Mouse (Mus musculus): ENCODE results near the gene Cbx2.

The Cbx2 gene

DNA sequence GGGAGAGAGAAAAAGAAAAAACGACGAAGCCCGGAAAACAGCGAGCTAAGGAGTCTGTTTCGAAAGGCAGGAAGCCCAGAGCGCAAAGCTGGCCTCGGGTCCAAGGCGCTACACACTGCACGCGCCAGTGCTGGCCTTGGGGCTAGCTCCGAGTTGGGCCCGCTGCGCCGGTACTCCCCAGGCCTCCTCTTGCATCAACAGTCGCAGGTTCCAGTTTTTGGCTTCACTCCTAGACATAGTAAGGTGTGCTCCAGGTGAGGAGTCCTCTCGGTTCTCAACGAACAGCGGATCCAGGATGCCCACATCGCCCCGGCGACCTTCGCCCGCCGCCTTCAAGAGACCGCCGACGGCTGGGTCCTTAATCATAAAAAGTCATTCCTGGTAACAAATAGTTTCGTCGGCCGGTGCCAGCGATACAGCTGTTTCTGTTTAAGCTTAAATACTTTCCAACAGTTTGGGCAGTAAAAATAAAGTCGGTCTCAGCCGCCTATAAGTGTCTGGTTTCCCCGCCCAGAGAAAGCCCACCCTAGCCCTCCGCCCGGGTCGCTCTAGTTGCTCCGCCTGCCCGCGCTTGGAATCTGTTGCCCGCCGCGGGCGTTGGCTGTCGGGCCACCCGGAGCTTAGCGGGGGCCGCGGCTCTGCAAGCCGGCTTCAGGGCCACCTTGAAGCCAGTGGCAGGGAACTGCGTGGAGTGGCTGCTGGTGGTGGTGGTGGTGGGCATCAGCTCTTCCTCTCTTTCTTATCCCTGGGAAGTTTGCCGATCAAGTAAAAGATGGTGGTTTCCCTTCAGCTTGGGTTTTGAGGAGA, 19.9 kb downstream of the Cbx2 start:
- DNase-seq (ENCODE audit: low spot score in 2 of 2): no peak

DNA sequence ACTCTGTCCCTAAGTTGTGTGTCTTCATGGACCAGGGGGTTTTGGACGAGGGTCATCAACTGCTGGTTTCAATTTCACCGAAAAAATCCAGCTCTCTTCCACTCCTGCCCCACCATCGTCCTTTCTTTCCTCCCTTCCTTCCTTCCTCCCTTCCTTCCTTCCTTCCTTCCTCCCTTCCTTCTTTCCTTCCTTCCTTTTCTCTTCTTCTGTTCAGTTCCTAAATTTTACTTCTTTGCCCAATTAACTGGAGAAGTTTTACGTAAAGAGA, 20.4 kb downstream of the Cbx2 start:
- DNase-seq (ENCODE audit: low spot score in 2 of 2): no peak

DNA sequence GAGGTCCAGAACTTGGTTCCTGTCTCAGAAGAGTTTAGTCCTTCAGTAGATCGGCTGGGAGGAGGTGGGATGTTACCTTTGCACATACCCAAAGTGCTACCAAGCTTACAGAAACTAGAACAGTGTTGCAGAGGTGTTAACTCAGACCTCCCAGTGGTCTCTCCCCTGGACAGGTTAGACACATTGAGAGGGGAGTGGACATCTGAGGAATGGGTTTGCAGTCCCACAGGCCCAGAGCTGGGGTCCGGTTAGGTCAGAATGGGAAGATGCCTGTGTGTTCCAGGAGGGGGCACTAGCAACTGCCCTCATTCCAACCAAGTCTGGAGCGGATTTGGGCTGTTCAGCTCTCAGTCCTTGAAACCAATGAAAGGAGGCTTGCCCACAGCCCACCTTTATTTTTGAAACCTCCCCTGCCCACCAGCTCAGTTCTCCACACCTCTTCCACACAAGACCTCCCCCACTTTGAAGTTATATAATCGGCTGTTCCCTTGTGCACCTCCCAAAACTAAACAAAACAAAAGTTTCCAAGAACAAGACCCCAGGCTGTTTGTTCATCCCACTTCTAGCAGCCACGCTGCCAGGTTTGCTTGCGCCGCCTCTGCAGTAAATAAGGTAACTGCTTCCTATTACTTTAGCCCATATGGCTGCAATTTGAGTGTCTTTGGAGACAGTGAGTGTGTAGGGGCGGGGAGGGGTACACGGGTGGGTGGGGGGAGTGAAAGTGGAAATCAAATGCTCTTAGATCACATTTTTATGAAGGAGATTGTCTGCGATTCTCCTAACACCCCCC, 21.2 kb downstream of the Cbx2 start:
- DNase-seq (ENCODE audit: low spot score in 2 of 2): no peak

DNA sequence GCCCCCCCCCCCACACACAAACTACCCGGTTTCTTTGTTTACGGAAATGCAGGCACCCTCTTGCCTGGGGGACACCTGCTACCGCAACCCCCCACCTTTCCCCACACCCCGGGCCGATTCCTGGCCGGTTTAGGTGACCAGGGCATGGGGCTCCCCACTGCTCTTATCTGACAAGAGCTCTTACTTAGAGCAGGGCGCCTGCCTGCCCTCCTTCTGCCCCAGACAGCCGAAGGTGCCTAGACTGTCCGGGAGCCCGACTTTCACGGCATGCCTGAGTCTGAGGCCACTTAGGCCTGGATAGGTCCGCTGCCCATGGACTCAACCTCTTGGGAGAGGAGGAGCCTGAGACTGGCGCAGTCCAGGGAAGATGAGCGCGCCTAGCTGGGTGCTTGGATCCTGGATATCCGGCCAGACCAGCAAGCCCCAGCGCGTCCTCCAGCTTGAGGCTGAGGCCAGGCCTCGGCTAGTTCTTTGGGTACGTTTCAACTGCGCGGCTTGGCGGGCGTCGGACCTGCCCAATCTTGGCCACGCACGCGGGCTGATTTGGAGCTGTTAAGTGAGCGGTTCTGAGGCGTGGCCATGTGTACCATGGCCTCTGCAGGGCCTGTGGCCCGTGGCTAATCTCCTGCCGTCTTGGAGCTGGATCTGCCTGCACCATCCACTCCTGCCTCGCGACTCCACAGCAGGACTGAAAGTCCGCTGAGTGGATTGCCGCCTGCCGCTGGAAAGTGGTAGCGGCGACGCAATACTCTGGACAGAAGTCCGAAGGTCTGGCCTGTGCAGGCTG, 22.0 kb downstream of the Cbx2 start:
- DNase-seq (ENCODE audit: low spot score in 2 of 2): no peak

DNA sequence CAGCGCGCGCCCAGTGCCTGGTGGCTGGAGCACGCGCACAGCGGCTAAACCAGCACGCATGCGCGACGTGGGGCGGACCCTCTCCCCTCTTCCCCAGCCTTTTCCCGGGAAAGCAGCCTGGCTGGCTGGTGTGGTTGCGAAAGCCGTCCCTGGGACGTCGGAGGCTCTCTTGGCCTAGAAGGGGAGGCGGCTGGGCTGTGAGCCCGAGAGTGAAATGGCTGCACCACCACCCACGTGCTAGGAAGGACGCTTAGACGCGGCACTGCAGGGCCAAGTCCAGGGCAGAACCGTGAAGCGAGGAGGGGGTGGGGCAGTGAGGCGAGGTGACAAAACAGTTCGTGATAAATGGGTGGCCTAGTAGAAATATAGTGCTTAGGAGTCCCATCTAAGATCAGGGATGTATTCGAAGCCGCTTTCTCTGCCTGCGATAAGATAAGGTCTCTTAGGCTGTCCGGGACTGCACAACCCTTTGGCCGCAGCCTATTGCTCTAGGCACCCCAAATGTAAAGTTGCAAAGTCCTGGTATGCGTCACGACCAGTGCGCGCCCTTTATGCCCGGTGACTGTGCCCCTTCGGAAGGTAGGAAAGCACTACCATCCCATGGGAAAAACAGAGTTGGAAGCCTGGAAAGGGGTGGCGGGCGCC, 24.0 kb downstream of the Cbx2 start:
- no peak for DNase-seq (ENCODE audit: low spot score in 2 of 2)

DNA sequence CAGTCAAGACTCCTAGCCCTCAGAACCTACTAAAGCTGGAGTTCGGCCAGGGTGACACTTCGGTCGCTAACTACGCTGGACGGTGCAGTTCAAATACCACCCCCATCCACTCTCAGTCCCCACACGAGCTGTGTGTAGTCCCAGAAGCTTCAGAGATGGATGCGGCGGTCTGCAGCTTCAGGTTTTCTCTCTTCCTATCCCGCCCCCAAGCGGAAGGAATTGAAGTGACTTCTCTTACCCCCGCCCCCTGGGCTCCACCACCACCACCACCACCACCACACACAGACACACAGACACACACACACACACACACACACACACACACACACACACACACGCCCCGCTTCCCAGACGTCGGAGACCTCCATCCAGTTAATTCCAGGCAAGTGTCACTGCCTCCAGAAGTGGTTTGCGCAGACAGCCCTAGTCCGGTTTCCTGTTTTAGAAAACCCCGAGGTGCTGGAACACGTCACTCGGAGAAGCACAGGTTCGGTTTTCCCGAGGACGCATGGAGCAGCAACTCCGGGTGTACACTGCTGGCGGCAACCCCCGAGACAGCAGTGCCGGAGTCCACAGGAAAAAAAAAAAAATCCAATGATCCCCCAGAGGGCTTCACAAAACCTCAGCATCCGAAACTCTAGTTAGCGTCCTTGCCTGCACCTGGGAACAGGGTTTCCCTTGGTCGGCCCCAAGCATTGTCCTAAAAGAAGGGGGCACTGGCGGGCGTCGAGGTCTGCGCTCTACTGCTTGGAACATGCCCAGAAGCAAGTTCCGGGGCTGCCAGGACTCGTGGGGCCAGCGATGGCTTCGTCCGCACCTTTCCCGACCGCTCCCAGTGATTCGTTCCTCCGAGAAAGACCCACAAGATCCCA, 24.7 kb downstream of the Cbx2 start:
- no peak for DNase-seq (ENCODE audit: low spot score in 2 of 2)

DNA sequence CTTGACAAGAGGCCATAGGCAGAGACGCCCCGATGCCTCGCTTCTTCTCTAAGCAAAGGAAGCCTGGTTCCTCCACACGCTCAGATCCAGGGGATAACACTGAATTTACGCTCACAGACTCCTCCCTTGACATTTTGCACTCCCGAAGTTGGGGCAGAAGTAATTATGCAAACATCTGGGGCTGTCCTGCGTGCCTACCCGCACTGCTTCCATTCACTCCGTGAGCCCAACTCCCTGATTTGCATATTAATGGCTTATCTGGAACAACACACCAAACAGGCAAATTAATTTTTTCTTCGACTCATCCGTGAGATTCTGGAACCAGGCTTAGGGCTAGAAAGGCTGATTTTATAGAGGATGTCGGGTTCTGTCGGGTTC, 25.4 kb downstream of the Cbx2 start:
- DNase-seq (ENCODE audit: low spot score in 2 of 2): no peak

DNA sequence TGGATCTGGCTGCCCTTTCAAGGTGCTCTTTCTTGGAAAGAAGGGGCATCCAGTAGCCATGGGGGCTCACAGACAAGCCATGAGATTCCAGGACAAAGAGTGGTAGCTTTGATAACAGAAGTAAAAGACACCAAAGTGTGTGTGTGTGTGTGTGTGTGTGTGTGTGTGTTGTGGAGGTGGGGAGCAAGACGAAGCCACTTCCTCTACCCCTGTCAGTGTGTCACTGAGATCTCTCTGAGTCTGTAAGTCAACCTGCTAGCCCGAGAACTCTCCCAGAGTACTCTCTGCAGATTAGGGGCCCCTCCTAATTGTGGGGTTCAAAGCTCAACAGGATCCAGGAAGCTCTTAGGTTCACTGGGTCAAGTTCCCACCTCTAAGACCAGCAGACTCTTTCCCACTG, 27.6 kb downstream of the Cbx2 start:
- no peak for DNase-seq (ENCODE audit: low spot score in 2 of 2)

DNA sequence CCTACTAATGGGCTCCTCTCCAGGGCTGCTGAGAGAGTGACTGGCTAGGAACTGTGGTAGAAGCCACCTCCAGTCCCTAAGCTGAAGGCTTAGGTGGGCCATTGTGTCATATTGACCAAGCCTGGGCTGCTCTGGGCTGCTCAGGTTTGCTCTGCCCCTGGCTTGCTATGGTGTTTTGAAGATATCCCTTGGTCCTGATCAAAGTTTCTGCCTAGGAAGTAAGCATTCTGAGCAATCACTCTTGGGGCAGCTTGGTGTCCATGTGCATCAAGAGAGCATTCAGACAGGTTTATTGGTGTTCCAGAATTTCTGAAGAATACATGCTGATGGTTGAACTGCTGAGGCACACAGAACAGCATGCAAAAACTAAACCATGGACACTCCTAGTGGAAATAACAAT, 28.7 kb downstream of the Cbx2 start:
- DNase-seq (ENCODE audit: low spot score in 2 of 2): no peak

DNA sequence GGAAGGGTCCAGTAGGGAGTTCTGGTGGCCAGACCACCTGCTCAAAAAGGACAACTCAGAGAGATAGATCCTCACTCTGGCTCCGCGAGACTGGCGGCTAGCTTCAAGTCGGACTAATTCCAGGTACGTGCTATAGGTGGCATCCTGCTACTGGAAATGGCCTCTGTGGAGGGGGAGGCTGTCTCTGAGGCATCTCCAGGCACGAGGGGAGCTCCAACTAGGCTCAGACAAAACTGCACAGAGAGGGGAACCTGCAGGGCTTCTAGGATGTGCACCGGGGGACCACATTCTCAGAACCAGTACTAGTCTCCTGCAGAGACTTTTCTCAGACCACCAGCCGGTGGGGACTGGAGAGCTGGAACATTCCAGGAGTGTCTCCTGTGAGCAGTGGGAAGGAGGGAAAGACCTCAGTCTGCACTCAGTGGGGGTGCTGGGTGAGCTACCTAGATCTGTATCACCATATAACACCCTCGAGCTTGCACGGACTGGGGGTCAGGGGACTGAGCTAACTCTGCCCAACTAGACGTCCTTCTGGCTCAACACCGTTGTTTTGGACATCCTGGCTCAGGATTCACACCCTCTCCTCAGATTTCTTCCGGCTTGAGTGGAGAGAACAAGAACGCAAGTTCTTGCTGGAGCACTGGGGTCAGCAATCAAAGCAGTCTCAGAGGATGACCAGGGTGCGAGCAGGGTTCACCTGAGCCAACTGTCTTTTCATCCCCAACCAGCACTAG, 29.3 kb downstream of the Cbx2 start:
- no peak for DNase-seq (ENCODE audit: low spot score in 2 of 2)

DNA sequence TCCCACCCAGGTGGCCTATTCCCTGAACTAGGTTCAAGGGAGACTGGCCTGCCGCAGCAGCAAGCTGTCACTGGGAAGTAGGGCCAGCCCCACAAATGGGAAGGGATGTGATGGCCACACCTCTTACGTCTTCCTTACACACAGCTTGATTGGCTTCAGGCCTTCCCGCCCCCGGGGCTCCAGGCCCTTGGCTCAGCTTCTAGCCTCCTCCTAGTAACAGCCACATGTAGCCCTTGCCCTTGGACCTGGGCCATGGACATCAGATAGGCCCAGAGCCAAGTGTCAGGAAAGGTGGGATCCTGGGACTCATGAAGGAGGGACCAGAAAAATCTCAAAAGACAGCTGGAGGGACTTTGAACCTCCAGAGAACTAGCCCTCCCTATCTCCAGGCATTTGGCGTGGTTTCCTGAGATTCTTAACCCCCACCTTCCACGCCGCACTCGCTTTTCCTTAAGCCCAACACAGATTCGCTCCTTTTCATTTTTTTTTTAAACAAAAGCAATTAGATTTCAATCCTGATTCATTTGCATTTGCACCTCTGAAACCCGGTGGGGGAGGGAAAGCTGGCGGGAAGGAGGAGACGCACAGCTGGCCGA, 30.0 kb downstream of the Cbx2 start:
- no peak for DNase-seq (ENCODE audit: low spot score in 2 of 2)

DNA sequence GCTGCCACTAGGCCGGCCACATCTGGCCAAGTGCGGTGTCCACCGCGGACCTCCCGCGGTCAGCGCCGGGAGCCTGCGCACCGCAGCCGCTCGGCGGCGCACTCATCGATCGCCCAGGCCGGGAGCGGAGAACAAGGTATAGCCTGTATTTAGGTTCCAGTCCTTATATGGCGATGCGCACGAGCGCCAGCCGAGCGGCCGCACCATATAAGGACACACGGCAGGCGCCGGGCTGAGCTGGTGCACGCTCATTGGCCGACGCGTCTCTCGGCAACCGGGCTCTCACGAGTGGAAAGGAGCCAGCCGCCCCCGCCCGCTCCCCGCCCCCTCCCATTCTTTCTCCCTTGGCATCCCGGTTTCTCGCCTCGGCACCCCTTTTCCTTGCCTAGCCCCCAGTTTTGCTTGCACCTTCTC, 30.5 kb downstream of the Cbx2 start:
- peak; percentile 53 to 57 for DNase-seq (ENCODE audit: low spot score in 2 of 2)

DNA sequence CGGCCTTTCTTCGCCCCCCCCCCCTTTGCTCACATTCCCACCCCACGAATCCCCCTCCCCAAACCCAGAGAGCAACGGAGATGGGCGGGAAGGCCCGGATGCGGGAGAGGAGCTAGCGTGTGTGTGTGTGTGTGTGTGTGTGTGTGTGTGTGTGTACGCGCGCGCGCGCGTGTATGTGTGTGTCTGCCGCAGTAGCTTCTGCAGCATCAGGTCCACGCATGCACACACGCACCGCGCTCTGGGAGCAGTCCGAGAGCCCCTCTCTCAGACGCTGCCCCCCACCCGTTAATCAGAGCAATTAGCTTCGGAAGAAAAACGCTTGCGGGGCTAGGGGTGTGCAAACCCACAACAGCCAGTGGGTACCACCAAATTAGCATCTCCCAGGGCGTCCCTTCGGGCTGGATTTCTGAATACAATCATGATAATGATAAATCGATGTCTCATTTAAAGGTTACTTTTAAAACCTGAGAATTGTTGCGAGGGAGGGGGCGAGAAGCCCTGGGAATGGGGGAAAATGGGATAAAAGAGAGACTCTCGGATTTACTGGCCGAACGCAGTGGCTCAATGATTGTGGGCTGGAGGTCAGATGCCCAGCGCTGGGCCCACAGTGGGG, 31.1 kb downstream of the Cbx2 start:
- no peak for DNase-seq (ENCODE audit: low spot score in 2 of 2)

DNA sequence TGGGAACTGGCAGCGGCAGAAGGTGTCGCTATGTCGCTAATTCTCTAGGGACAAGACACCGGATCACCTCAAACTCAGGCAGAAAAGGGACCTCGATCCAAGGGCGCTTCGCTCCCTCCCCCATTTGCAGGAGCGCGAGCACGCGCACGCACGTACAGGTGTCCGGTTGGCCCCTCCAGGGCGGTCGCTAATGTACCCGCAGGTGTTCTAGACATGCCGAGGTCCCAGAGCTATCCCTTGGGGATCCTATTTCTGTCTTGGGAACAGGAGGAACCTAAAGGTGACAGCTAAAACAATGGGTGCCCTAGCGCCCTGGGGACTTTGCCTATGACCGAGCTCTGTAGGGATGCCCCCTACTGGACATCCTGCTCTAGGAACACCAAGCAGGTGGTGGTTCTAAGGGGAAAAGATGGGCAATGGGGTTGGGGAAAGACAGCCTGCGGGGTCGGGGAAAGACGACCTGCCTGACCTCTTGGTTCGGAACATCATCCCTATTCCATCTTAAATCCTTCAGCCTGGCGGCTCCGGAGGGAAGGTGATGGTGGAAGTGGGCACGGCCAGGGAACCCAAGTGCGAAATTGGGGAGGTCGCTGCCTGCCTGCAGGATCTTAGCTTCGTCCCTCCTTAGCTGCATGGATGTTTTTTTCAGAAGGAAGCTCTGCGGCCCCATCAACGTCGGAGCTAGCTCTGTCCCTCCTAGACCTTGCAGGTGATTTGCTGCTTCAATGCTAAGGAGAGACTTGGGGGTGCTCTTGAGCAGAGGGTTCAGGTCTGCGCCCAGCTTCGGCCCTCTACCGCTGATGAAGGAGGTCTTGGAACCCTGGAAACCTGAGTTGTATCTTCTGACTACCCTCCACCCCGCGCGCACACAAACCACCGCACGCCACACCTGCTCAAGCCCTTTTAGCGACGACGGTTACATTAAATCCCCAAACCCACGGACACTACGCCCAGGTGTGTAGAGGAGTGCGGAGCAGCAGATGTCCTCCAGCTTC, 31.9 kb downstream of the Cbx2 start:
- DNase-seq (ENCODE audit: low spot score in 2 of 2): no peak

DNA sequence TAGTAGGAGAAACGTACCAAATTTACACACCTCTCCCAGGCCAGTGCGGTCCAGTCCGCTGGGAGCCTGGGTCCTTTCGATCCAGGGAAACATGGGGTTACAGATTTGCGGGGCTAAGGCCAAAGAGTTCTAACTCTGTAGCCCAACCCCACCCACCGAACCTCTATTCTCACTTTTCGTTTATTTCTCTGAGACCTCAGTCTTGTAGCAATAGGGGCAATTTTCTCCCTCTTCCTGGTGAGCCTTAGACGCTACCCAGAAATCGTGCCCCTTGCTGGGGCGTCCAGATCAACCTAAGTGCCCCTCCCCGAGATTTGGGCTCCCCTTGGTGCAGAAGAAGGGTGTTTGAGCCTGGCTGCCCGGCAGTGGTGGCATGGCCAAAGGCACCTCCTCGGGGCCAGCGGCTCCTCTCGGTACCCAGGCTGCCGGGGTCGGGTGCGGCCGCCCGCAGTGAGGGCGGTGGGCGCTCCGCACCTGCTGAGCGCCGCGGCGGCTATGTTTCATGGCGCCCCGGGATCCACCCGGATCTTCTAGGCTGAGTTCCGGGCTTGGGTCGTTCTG, 32.9 kb downstream of the Cbx2 start:
- no peak for DNase-seq (ENCODE audit: low spot score in 2 of 2)

DNA sequence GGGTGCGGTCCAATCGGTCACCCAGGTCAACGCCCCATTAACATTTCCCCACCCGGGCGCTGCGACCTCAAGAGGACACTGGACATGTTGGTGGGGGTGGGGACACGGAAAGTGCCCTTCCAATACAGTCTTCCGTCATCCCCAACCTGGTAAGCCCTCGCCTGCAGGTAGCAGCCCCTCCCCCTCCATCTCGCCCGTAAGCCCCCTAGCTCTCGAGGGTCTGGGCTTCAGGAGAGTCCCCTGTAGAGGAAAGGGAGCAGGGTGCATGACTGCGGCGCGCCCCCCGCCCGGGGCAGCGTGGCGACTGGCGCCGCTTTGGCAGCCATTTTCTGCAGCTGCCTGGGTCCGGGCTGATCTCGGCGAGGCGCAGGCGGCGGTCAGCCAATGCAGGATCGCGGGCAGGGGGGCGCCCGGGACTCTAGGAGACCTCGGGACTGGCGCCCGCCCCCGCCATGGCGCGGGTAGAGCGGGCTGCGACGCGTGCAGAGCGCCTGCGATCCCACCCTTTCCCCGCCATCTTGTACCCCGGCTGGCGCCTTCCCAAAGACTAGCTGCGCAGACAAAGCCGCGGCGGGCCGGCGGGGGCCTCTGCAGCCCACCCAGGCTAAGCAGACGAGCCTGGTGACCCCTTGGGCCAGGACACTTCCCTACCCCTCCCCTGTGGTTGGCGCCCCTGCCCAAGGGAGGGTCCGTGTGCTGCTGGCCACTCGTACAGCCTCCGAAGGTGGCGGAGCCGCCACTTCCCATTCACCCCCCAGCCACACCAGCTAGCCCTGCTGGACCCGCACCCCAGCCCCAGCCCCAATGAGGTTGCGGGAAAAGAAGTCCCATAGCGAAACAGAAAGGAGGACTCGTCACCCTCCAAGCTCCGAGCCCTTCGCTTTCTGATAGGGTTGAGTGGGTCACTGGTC, 33.8 kb downstream of the Cbx2 start:
- no peak for DNase-seq (ENCODE audit: low spot score in 2 of 2)

DNA sequence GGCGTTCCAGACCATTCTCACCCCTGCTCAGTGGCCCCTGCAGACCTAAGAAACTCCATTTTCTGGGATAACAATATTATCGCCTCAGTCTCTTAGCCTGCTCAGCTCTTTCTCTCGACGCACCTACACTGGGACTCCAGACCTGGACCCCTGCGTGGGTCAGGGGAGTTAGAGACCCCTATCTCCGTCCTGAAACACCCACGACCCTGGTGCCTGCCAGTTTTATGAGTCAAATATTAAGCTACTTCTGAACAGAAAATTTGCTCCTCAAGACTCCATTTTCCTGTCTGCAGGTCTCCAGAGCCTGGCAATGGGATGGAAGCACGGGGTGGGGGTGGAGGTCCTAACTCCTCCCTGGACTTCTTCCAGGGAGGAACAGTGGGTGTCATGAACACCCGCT, 34.5 kb downstream of the Cbx2 start:
- DNase-seq (ENCODE audit: low spot score in 2 of 2): no peak
